Mouse (Mus musculus) liver, adult 2 months (tissue): ENCODE data around the gene Zc3h8. TPM values are rescaled to one million over a fixed set of nuclear protein-coding genes. Genes with fewer than 3 reads are reported as not detected.

Experiments
- DNase-seq: peaks from one replicate; pipeline ENCODE4 v3.0.0-alpha.2; 2011; ENCODE audit warnings: low read depth, low spot score; ENCODE audit errors: extremely low read depth
- H3K27ac ChIP-seq: fragments of 200-500 bp; replicated peaks from 2 replicates; pipeline ENCODE4 v1.5.1; 2012; ENCODE audit warnings: low read depth, mild to moderate bottlenecking, control low read depth, inconsistent platforms, low read length; ENCODE audit not compliant: insufficient read depth
- H3K27me3 ChIP-seq: fragments of 200-500 bp; 2 replicates; pipeline ENCODE4 v1.6.1; 2012; ENCODE audit warnings: mild to moderate bottlenecking, moderate library complexity, low read length, inconsistent platforms; ENCODE audit not compliant: control insufficient read depth, insufficient read depth
- H3K36me3 ChIP-seq: fragments of 200-500 bp; 2 replicates; pipeline ENCODE4 v1.6.1; 2012; ENCODE audit warnings: low read length, inconsistent platforms; ENCODE audit not compliant: control insufficient read depth, insufficient read depth
- H3K4me1 ChIP-seq: fragments of 200-500 bp; 2 replicates; pipeline ENCODE4 v1.6.1; 2011; ENCODE audit warnings: low read length; ENCODE audit not compliant: control insufficient read depth, insufficient read depth
- H3K4me3 ChIP-seq: fragments of 200-500 bp; 2 replicates; pipeline ENCODE4 v1.5.1; 2011; ENCODE audit warnings: low read depth, mild to moderate bottlenecking, control low read depth, low read length, moderate library complexity; ENCODE audit not compliant: insufficient read depth
- H3K79me2 ChIP-seq: fragments of 200-500 bp; 2 replicates; pipeline ENCODE4 v1.6.1; 2012; ENCODE audit warnings: inconsistent platforms, mild to moderate bottlenecking, low read length, moderate library complexity; ENCODE audit not compliant: control insufficient read depth, insufficient read depth
- H3K9ac ChIP-seq: fragments of 200-500 bp; 2 replicates; pipeline ENCODE4 v1.6.1; 2012; ENCODE audit warnings: low read depth, mild to moderate bottlenecking, control low read depth, inconsistent platforms, low read length
- CTCF ChIP-seq: fragments of 200-500 bp; IDR thresholded peaks from 2 replicates; pipeline ENCODE4 v1.5.1; 2011; ENCODE audit warnings: low read depth, low read length, control low read depth
- POLR2A ChIP-seq: fragments of 200-500 bp; IDR thresholded peaks from 2 replicates; pipeline ENCODE4 v1.6.1; 2011; ENCODE audit warnings: low read length, control low read depth; ENCODE audit not compliant: insufficient read depth; ENCODE audit errors: extremely low read depth
- whole genome bisulfite sequencing: fragments of 180-500 bp; shearing (Covaris S2); methylation state at CpG from one replicate; pipeline ENCODE4 v1.1.7; 2018; 5-methylcytosine and 5-hydroxymethylcytosine counted together
- polyA plus RNA-seq: library from polyadenylated mRNA; depleted of rRNA; stranded (reverse); fragments of >200 nt; gene quantifications from 2 replicates; pipeline ENCODE4 v1.2.3, GENCODE M21; 2012
- total RNA-seq: library from RNA; depleted of rRNA; stranded (reverse); fragments of >200 nt; gene quantifications from 2 replicates; pipeline ENCODE4 v1.2.3, GENCODE M21; 2014

Zc3h8 gene
- total and polyA plus RNA-seq, 2 experiments = 0.72 to 3.0 TPM

- H3K4me1 ChIP-seq = no peaks in the 10 kb centered on the region
- 29% methylated on average over 6 of the region's 6 CpGs for WGBS
- DNase-seq = peak; percentile 80
- no peak overlapping the region for H3K9ac ChIP-seq
- H3K79me2 ChIP-seq = no peaks in the 10 kb centered on the region
- H3K27ac ChIP-seq = no peak overlapping the region
- TF ChIP-seq CTCF = peak; percentile 55
- TF ChIP-seq POLR2A = no peak
- H3K36me3 ChIP-seq = no peaks in the 10 kb centered on the region
- H3K27me3 ChIP-seq = no peaks in the 10 kb centered on the region
- H3K4me3 ChIP-seq = no peak overlapping the region
Measured at GRCm38 (mm10) chr2:128947962-128948588, 4.2 kb upstream of the Zc3h8 start.

- 8% methylated on average over 3 of the region's 3 CpGs for WGBS
- DNase-seq = peak; percentile 84
- Histone ChIP-seq H3K79me2 (no peaks in the 10 kb centered on the region), H3K9ac (no peak overlapping the region), H3K4me1 (peaks cover 3% of the 10 kb centered on the region; the same call in 1 of the 2 replicates), H3K4me3 (no peak overlapping the region), H3K27ac (peak overlapping the region; percentile 69), H3K27me3 (no peaks in the 10 kb centered on the region), H3K36me3 (peaks cover 23% of the 10 kb centered on the region)
- TF ChIP-seq CTCF (no peak), POLR2A (no peak)
Measured at GRCm38 (mm10) chr2:128936256-128936655, 7.6 kb downstream of the Zc3h8 start.

GRCm38 (mm10) chr2:128930704-128931103 lies 13.2 kb downstream of the Zc3h8 start:
- H3K27ac ChIP-seq = no peak overlapping the region
- H3K4me3 ChIP-seq = no peak overlapping the region
- DNase-seq = no peak
- H3K36me3 ChIP-seq = peaks cover 41% of the 10 kb centered on the region
- no peaks in the 10 kb centered on the region for H3K4me1 ChIP-seq
- H3K9ac ChIP-seq = no peak overlapping the region
- no peaks in the 10 kb centered on the region for H3K27me3 ChIP-seq
- H3K79me2 ChIP-seq = no peaks in the 10 kb centered on the region
- TF ChIP-seq CTCF = no peak
- no peak for TF ChIP-seq POLR2A

- no peak for DNase-seq
- H3K27me3 ChIP-seq = no peaks in the 10 kb centered on the region
- H3K9ac ChIP-seq = no peak overlapping the region
- WGBS = 67% methylated on average over 3 of the region's 3 CpGs
- TF ChIP-seq CTCF (no peak), POLR2A (no peak)
- no peak overlapping the region for H3K27ac ChIP-seq
- H3K4me3 ChIP-seq = no peak overlapping the region
- H3K79me2 ChIP-seq = no peaks in the 10 kb centered on the region
- no peaks in the 10 kb centered on the region for H3K4me1 ChIP-seq
- H3K36me3 ChIP-seq = peaks cover 35% of the 10 kb centered on the region
Measured at GRCm38 (mm10) chr2:128928446-128928845, 15.4 kb downstream of the Zc3h8 start.

GRCm38 (mm10) chr2:128924799-128925198 lies 19.1 kb downstream of the Zc3h8 start:
- no peak overlapping the region for H3K9ac ChIP-seq
- H3K36me3 ChIP-seq = peaks cover 14% of the 10 kb centered on the region
- no peak for TF ChIP-seq CTCF
- TF ChIP-seq POLR2A = no peak
- H3K27me3 ChIP-seq = no peaks in the 10 kb centered on the region
- H3K27ac ChIP-seq = no peak overlapping the region
- no peaks in the 10 kb centered on the region for H3K79me2 ChIP-seq
- H3K4me3 ChIP-seq = no peak overlapping the region
- DNase-seq = no peak
- 94% methylated on average over 4 of the region's 4 CpGs for WGBS
- H3K4me1 ChIP-seq = no peaks in the 10 kb centered on the region

GRCm38 (mm10) chr2:128916528-128916927 lies 27.3 kb downstream of the Zc3h8 start:
- Histone ChIP-seq H3K27ac (no peak overlapping the region), H3K79me2 (no peaks in the 10 kb centered on the region), H3K4me3 (no peak overlapping the region), H3K9ac (no peak overlapping the region), H3K36me3 (no peaks in the 10 kb centered on the region), H3K27me3 (no peaks in the 10 kb centered on the region), H3K4me1 (no peaks in the 10 kb centered on the region)
- TF ChIP-seq CTCF = no peak
- TF ChIP-seq POLR2A = no peak
- 89% methylated on average over 3 of the region's 3 CpGs for WGBS
- DNase-seq = no peak
